Mouse (Mus musculus): ENCODE results near the gene Pias4. TPM values are rescaled to one million over a fixed set of nuclear protein-coding genes. Genes with fewer than 3 reads are reported as not detected.

Gene Pias4
- polyA plus RNA-seq, 1 experiment from 2014 or later, result 36.1 TPM

- 69% methylated on average over 4 of the region's 4 CpGs for WGBS
- DNase-seq (ENCODE audit: low spot score), result no peak
- H3K9me3 ChIP-seq (replicated peaks; ENCODE audit: control insufficient read depth, low read length), result no peaks in the 10 kb centered on the region
- H3K9ac ChIP-seq (replicated peaks; ENCODE audit: low read length), result no peak overlapping the region; the same call in 1 of the 2 replicates
- H3K27me3 ChIP-seq (ENCODE audit: control insufficient read depth, insufficient read depth, low read length), result peaks cover 10% of the 10 kb centered on the region
- H3K27ac ChIP-seq (replicated peaks; ENCODE audit: low read depth, low read length), result no peak overlapping the region; the same call in 1 of the 2 replicates
- H3K4me1 ChIP-seq (ENCODE audit: control insufficient read depth, insufficient read depth, low read length), result peaks cover 18% of the 10 kb centered on the region
- H3K4me2 ChIP-seq (ENCODE audit: low read depth, low read length), result peak overlapping the region; percentile 19
- no peak for ATAC-seq (replicated peaks; ENCODE audit: insufficient number of reproducible peaks, low FRiP score, low TSS enrichment, low read depth)
- H3K4me3 ChIP-seq (ENCODE audit: low read depth, low read length), result 0 out of 2 replicates have a peak overlapping the region, but pooled peaks have one; percentile 12
- peaks cover 8% of the 10 kb centered on the region for H3K36me3 ChIP-seq (replicated peaks; ENCODE audit: control insufficient read depth, insufficient read depth, low read depth, low read length)
Measured at GRCm38 (mm10) chr10:81139529-81139846, 28.2 kb downstream of the Pias4 start.

GRCm38 (mm10) chr10:81138821-81139528 lies 28.7 kb downstream of the Pias4 start:
- DNase-seq (ENCODE audit: low spot score) (no peak), ATAC-seq (replicated peaks; ENCODE audit: insufficient number of reproducible peaks, low FRiP score, low TSS enrichment, low read depth) (no peak)
- WGBS, result 55% methylated on average over 11 of the region's 11 CpGs
- no peaks in the 10 kb centered on the region for H3K9me3 ChIP-seq (replicated peaks; ENCODE audit: control insufficient read depth, low read length)
- H3K36me3 ChIP-seq (replicated peaks; ENCODE audit: control insufficient read depth, insufficient read depth, low read depth, low read length), result peaks cover 3% of the 10 kb centered on the region
- no peak overlapping the region for H3K27ac ChIP-seq (replicated peaks; ENCODE audit: low read depth, low read length)
- H3K4me2 ChIP-seq (ENCODE audit: low read depth, low read length), result peak overlapping the region; percentile 91
- H3K4me1 ChIP-seq (ENCODE audit: control insufficient read depth, insufficient read depth, low read length), result peaks cover 18% of the 10 kb centered on the region
- H3K4me3 ChIP-seq (ENCODE audit: low read depth, low read length), result peak overlapping the region; percentile 82
- H3K9ac ChIP-seq (replicated peaks; ENCODE audit: low read length), result peak overlapping the region; percentile 90
- H3K27me3 ChIP-seq (ENCODE audit: control insufficient read depth, insufficient read depth, low read length), result peaks cover 13% of the 10 kb centered on the region

GRCm38 (mm10) chr10:81138131-81138782 lies 29.5 kb downstream of the Pias4 start:
- H3K4me1 ChIP-seq (ENCODE audit: control insufficient read depth, insufficient read depth, low read length), result peaks cover 18% of the 10 kb centered on the region
- WGBS, result 1% methylated on average over 15 of the region's 24 CpGs
- 0 out of 2 replicates have a peak, but pooled peaks have one; percentile 0 for ATAC-seq (replicated peaks; ENCODE audit: insufficient number of reproducible peaks, low FRiP score, low TSS enrichment, low read depth)

GRCm38 (mm10) chr10:81137252-81138130 lies 30.2 kb downstream of the Pias4 start:
- peak; percentile 98 for DNase-seq (ENCODE audit: low spot score)

More at GRCm38 (mm10) chr10:81138131-81138782, 29.5 kb downstream of the Pias4 start:
- peaks cover 13% of the 10 kb centered on the region for H3K27me3 ChIP-seq (ENCODE audit: control insufficient read depth, insufficient read depth, low read length)
- H3K4me3 ChIP-seq (ENCODE audit: low read depth, low read length), result peak overlapping the region; percentile 82
- peak overlapping the region; percentile 90 for H3K9ac ChIP-seq (replicated peaks; ENCODE audit: low read length)
- no peaks in the 10 kb centered on the region for H3K36me3 ChIP-seq (replicated peaks; ENCODE audit: control insufficient read depth, insufficient read depth, low read depth, low read length)
- peak overlapping the region; percentile 91 for H3K4me2 ChIP-seq (ENCODE audit: low read depth, low read length)
- no peaks in the 10 kb centered on the region for H3K9me3 ChIP-seq (replicated peaks; ENCODE audit: control insufficient read depth, low read length)
- H3K27ac ChIP-seq (replicated peaks; ENCODE audit: low read depth, low read length), result peak overlapping the region; percentile 81
- DNase-seq (ENCODE audit: low spot score), result peak; percentile 37

GRCm38 (mm10) chr10:81136706-81137231 lies 31.0 kb downstream of the Pias4 start:
- H3K27me3 ChIP-seq (ENCODE audit: control insufficient read depth, insufficient read depth, low read length), result peaks cover 13% of the 10 kb centered on the region
- DNase-seq (ENCODE audit: low spot score), result no peak
- peak overlapping the region; percentile 76 for H3K4me3 ChIP-seq (ENCODE audit: low read depth, low read length)
- no peaks in the 10 kb centered on the region for H3K36me3 ChIP-seq (replicated peaks; ENCODE audit: control insufficient read depth, insufficient read depth, low read depth, low read length)
- no peaks in the 10 kb centered on the region for H3K9me3 ChIP-seq (replicated peaks; ENCODE audit: control insufficient read depth, low read length)
- ATAC-seq (replicated peaks; ENCODE audit: insufficient number of reproducible peaks, low FRiP score, low TSS enrichment, low read depth), result peak; percentile 53
- H3K4me2 ChIP-seq (ENCODE audit: low read depth, low read length), result peak overlapping the region; percentile 98
- H3K9ac ChIP-seq (replicated peaks; ENCODE audit: low read length), result peak overlapping the region; percentile 91
- under 1% methylated on average over 35 of the region's 50 CpGs for WGBS
- H3K4me1 ChIP-seq (ENCODE audit: control insufficient read depth, insufficient read depth, low read length), result peaks cover 18% of the 10 kb centered on the region
- peak overlapping the region; percentile 91 for H3K27ac ChIP-seq (replicated peaks; ENCODE audit: low read depth, low read length)

More at GRCm38 (mm10) chr10:81137252-81138130, 30.2 kb downstream of the Pias4 start:
- Histone ChIP-seq H3K4me3 (ENCODE audit: low read depth, low read length) (peak overlapping the region; percentile 82), H3K9ac (replicated peaks; ENCODE audit: low read length) (peak overlapping the region; percentile 90), H3K27me3 (ENCODE audit: control insufficient read depth, insufficient read depth, low read length) (peaks cover 13% of the 10 kb centered on the region), H3K4me1 (ENCODE audit: control insufficient read depth, insufficient read depth, low read length) (peaks cover 18% of the 10 kb centered on the region), H3K36me3 (replicated peaks; ENCODE audit: control insufficient read depth, insufficient read depth, low read depth, low read length) (no peaks in the 10 kb centered on the region), H3K4me2 (ENCODE audit: low read depth, low read length) (peak overlapping the region; percentile 91), H3K27ac (replicated peaks; ENCODE audit: low read depth, low read length) (peak overlapping the region; percentile 81), H3K9me3 (replicated peaks; ENCODE audit: control insufficient read depth, low read length) (no peaks in the 10 kb centered on the region)
- under 1% methylated on average over 56 of the region's 89 CpGs for WGBS
- peak; percentile 82 for ATAC-seq (replicated peaks; ENCODE audit: insufficient number of reproducible peaks, low FRiP score, low TSS enrichment, low read depth)

- Histone ChIP-seq H3K9me3 (replicated peaks; ENCODE audit: control insufficient read depth, low read length) (no peaks in the 10 kb centered on the region), H3K9ac (replicated peaks; ENCODE audit: low read length) (peak overlapping the region; percentile 91), H3K27ac (replicated peaks; ENCODE audit: low read depth, low read length) (peak overlapping the region; percentile 91), H3K36me3 (replicated peaks; ENCODE audit: control insufficient read depth, insufficient read depth, low read depth, low read length) (no peaks in the 10 kb centered on the region), H3K27me3 (ENCODE audit: control insufficient read depth, insufficient read depth, low read length) (peaks cover 13% of the 10 kb centered on the region), H3K4me3 (ENCODE audit: low read depth, low read length) (peak overlapping the region; percentile 76), H3K4me1 (ENCODE audit: control insufficient read depth, insufficient read depth, low read length) (peaks cover 17% of the 10 kb centered on the region), H3K4me2 (ENCODE audit: low read depth, low read length) (peak overlapping the region; percentile 98)
- DNase-seq (ENCODE audit: low spot score), result peak; percentile 77
- ATAC-seq (replicated peaks; ENCODE audit: insufficient number of reproducible peaks, low FRiP score, low TSS enrichment, low read depth), result peak; percentile 8; the same call in 1 of the 2 replicates
- WGBS, result under 1% methylated on average over 55 of the region's 86 CpGs
Measured at GRCm38 (mm10) chr10:81135831-81136705, 31.7 kb downstream of the Pias4 start.

Data from embryonic facial prominence, embryonic 11.5 days (tissue).